Mouse (Mus musculus): ENCODE data around the gene Zic2. TPM values are rescaled to one million over a fixed set of nuclear protein-coding genes. Genes with fewer than 3 reads are reported as not detected.

Zic2 gene
- total RNA-seq, 1 experiment from 2014 or later: not detected

GRCm38 (mm10) chr14:122459776-122460175 lies 15.5 kb upstream of the Zic2 start:
- ATAC-seq (ENCODE audit: extremely low read depth, insufficient number of reproducible peaks, low FRiP score, poor library complexity, severe bottlenecking): no peak

- ATAC-seq (ENCODE audit: extremely low read depth, insufficient number of reproducible peaks, low FRiP score, poor library complexity, severe bottlenecking): no peak
These were observed 15.0 kb upstream of the Zic2 start for GRCm38 (mm10) chr14:122460226-122460625.

- no peak for ATAC-seq (ENCODE audit: extremely low read depth, insufficient number of reproducible peaks, low FRiP score, poor library complexity, severe bottlenecking)
These were observed 13.7 kb upstream of the Zic2 start for GRCm38 (mm10) chr14:122461500-122461899.

GRCm38 (mm10) chr14:122461966-122462365 lies 13.3 kb upstream of the Zic2 start:
- no peak for ATAC-seq (ENCODE audit: extremely low read depth, insufficient number of reproducible peaks, low FRiP score, poor library complexity, severe bottlenecking)

GRCm38 (mm10) chr14:122462689-122463079 lies 12.6 kb upstream of the Zic2 start:
- no peak for ATAC-seq (ENCODE audit: extremely low read depth, insufficient number of reproducible peaks, low FRiP score, poor library complexity, severe bottlenecking)

- no peak for ATAC-seq (ENCODE audit: extremely low read depth, insufficient number of reproducible peaks, low FRiP score, poor library complexity, severe bottlenecking)
These were observed 12.0 kb upstream of the Zic2 start for GRCm38 (mm10) chr14:122463080-122463691.

GRCm38 (mm10) chr14:122463734-122464341 lies 11.4 kb upstream of the Zic2 start:
- ATAC-seq (ENCODE audit: extremely low read depth, insufficient number of reproducible peaks, low FRiP score, poor library complexity, severe bottlenecking): peak; percentile 18; the same call in 1 of the 2 replicates

- no peak for ATAC-seq (ENCODE audit: extremely low read depth, insufficient number of reproducible peaks, low FRiP score, poor library complexity, severe bottlenecking)
These were observed 10.9 kb upstream of the Zic2 start for GRCm38 (mm10) chr14:122464351-122464762.

- 0 out of 2 replicates have a peak, but pooled peaks have one; percentile 2 for ATAC-seq (ENCODE audit: extremely low read depth, insufficient number of reproducible peaks, low FRiP score, poor library complexity, severe bottlenecking)
These were observed 10.2 kb upstream of the Zic2 start, which contains the start of gene Zic5 for GRCm38 (mm10) chr14:122464763-122465741. Gene Zic5 (minus strand): TSS chr14:122465677.

GRCm38 (mm10) chr14:122465931-122466490 lies 9.2 kb upstream of the Zic2 start:
- no peak for ATAC-seq (ENCODE audit: extremely low read depth, insufficient number of reproducible peaks, low FRiP score, poor library complexity, severe bottlenecking)

- ATAC-seq (ENCODE audit: extremely low read depth, insufficient number of reproducible peaks, low FRiP score, poor library complexity, severe bottlenecking): no peak
These were observed 8.4 kb upstream of the Zic2 start for GRCm38 (mm10) chr14:122466756-122467362.

- ATAC-seq (ENCODE audit: extremely low read depth, insufficient number of reproducible peaks, low FRiP score, poor library complexity, severe bottlenecking): no peak
These were observed 7.1 kb upstream of the Zic2 start for GRCm38 (mm10) chr14:122467926-122468841.

- ATAC-seq (ENCODE audit: extremely low read depth, insufficient number of reproducible peaks, low FRiP score, poor library complexity, severe bottlenecking): no peak
These were observed 6.1 kb upstream of the Zic2 start for GRCm38 (mm10) chr14:122468971-122469755.

- ATAC-seq (ENCODE audit: extremely low read depth, insufficient number of reproducible peaks, low FRiP score, poor library complexity, severe bottlenecking): no peak
These were observed 3.7 kb upstream of the Zic2 start for GRCm38 (mm10) chr14:122471449-122472085.

- ATAC-seq (ENCODE audit: extremely low read depth, insufficient number of reproducible peaks, low FRiP score, poor library complexity, severe bottlenecking): no peak
These were observed 3.1 kb upstream of the Zic2 start for GRCm38 (mm10) chr14:122472161-122472560.

GRCm38 (mm10) chr14:122472647-122473046 lies 2.6 kb upstream of the Zic2 start:
- no peak for ATAC-seq (ENCODE audit: extremely low read depth, insufficient number of reproducible peaks, low FRiP score, poor library complexity, severe bottlenecking)
